Mouse (Mus musculus) hindlimb bud, embryonic 11.5 days (tissue): Measurements from ENCODE around the gene Adgrg6.

ENCODE experiments used
- DNase-seq: peaks from one replicate; pipeline ENCODE4 v3.0.0-alpha.2; 2012; ENCODE audit warnings: low read depth, low spot score; ENCODE audit errors: extremely low spot score

Gene Adgrg6

GRCm38 (mm10) chr10:14495204-14495603, 50.3 kb downstream of the Adgrg6 start:
- DNase-seq, result no peak

GRCm38 (mm10) chr10:14491838-14492237, 53.6 kb downstream of the Adgrg6 start:
- DNase-seq, result no peak

DNA sequence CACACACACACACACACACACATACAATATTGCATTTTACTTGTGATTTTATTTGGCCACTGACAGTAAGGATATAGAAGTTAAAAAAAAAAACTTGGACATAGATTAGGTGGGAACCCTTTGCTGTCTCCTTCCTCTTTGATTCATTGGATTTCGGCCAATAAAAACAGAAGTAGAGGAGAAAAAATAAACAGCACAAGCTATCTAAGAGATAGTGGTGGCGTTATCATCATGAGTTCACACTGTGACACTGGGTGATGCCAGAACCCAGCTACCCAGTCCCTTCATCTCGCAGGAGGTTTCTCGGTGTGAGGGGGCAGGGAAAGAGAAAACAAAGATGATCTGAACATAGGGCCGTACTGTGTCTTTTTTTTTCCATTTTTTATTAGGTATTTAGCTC, 62.2 kb downstream of the Adgrg6 start:
- DNase-seq, result no peak

GRCm38 (mm10) chr10:14482483-14482882, 63.0 kb downstream of the Adgrg6 start:
- no peak for DNase-seq

- no peak for DNase-seq
These were observed 64.5 kb downstream of the Adgrg6 start for GRCm38 (mm10) chr10:14480928-14481327.

- DNase-seq, result no peak
These were observed 69.1 kb downstream of the Adgrg6 start for GRCm38 (mm10) chr10:14476393-14476792.

DNA sequence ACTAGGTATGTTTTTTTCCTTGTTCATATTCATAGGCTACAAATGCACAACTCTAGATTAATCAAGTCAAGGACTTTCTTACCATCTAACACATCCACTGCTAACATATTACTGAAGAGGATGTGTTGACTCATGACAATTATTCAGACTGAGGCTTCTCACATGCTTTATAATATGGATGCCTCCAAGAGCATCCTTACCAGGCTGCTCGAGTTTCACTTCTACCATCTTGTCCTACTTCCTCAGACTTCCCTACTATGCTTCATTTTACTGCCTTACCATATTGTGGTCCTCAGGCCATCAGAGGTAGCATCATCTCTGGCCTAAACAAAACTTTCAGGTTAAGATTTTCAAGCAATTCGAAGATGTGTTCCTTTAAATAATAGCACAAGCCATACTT, 69.8 kb downstream of the Adgrg6 start:
- DNase-seq, result no peak

DNA sequence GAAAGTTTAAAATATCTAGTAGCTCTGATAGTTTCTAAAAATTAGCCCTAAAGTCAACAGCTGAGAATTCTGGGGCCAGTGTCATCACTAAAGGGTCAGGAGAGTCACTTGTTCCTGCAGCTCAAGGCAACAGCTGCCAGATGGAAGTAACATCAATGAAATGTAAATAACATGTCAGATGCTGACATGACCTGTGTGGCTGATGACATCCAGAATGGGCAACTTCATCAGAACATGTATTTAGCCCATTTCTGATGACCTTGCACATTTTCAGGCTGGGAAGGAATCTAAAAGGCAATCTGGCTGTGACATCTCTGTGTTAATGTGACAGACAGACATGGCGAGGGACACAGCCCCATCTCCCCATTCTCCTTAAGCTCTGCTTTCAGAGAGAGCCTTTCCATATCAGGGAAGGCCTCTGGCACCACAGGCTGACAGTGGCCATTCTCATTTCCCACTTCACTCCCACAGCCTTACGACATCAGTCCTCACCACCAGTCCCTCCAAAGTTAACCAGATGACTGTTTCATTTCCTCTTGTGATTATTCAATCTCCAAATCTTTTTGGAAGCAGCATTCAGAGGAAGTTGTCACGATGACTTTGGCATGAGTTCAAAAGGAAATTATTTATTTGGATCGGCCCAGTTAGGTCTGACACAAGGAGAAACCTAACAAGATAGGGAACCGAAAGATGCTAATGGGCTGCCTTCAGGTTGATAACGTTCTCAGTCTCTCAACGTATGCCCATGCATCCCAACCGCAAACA, 70.7 kb downstream of the Adgrg6 start:
- no peak for DNase-seq

DNA sequence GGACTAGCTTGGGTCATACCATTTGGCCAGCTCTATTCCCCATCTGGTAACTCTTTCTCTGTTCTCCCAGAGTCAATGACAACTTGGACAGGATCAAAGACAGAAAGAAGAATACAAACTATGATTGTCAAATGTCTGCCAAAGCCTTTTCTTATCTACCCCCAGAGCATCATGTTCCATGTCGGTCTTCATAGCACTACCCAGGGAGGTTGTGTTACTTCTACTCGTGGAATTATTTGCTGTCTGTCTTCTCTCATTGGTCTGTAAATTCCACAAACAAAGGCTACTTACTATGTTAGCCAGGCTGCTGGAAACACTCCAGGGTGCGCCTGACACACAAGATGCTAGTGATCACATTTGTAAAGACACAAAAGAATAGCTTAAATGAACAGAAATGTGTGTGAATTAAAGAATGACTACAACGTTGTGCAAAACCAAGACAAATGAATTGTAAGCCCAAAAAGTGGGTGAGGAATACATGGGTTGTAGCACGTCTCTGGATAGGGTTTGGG, 74.4 kb downstream of the Adgrg6 start:
- no peak for DNase-seq

- DNase-seq, result no peak
These were observed 76.8 kb downstream of the Adgrg6 start for GRCm38 (mm10) chr10:14468623-14469022.

- DNase-seq, result peak; percentile 10
These were observed 81.5 kb downstream of the Adgrg6 start for GRCm38 (mm10) chr10:14463796-14464511.

DNA sequence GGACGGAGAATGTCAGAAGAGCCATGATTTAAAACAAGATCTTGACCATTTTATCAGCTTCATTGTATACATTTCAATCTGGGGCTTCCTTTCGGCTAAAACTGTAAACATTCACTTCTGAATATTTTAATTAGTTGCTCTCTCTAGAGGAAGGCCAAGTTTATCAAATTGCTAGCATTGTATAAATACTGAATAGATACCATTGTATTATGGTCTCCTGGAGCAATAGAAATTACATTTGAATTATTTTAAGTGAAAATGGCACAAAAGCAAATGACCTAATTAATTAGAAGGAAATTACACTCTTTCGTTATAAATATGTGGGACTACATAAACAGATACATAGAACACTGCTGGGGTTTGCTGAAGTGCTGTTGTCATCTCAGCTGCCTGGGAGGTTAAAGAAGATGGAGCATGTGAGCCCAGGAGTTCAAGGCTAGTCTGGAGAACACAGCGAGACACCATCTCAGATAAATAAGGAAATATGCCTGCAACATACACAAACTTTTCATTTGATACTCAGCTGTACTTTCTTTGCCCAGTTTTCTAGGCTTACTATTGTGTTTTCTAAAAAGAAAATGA, 84.4 kb downstream of the Adgrg6 start:
- DNase-seq, result no peak

- no peak for DNase-seq
These were observed 85.1 kb downstream of the Adgrg6 start for GRCm38 (mm10) chr10:14460252-14460932.

DNA sequence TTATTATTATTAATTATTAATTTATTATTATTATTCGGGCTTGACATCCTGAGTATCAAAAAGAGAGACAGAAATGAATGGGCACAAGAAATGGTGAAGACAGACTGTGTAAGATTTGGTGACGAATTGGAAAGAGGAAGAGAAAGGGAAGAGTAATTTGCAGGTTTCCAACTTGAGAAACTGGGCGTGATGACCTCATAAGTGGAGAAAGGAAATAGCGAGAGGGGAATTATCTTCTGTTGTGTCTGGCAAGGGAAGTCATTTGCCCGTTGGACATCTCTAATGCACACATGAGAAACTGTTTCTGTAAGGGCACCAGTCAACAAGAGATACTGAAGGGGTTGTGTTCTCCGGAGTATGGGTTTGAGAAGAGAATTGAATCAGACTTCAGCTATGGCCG, 85.6 kb downstream of the Adgrg6 start:
- DNase-seq, result no peak

- DNase-seq, result no peak
These were observed 86.1 kb downstream of the Adgrg6 start for GRCm38 (mm10) chr10:14459330-14459729.

DNA sequence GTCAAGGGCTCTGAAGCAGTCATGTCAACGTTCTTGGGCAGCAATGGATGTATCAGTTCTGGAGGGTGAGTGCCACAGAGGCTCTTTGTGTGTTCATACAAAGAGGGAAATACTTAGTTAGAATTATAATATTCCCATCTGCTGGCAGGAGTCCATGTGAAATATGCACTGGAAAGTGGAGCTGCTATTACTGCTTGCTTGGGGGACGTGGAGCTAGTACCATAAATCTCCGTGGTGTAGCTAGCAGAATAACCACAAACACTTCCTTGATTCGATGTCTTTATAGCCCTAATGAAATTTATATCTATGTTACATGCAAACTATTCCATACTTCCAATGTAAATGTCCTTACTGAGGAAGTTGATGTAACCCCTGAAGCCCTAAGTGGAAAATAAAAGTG, 91.0 kb downstream of the Adgrg6 start:
- DNase-seq, result no peak

GRCm38 (mm10) chr10:14451811-14452210, 93.6 kb downstream of the Adgrg6 start:
- DNase-seq, result no peak

GRCm38 (mm10) chr10:14450073-14450472, 95.4 kb downstream of the Adgrg6 start:
- DNase-seq, result no peak

GRCm38 (mm10) chr10:14445590-14446291, 99.7 kb downstream of the Adgrg6 start:
- DNase-seq, result no peak

- DNase-seq, result no peak
These were observed 104.4 kb downstream of the Adgrg6 start for GRCm38 (mm10) chr10:14440860-14441579.
